Mouse (Mus musculus) 416B (cell line): ENCODE measurements around the gene Park7.

ENCODE experiments used
- DNase-seq: peaks from one replicate; pipeline ENCODE4 v3.0.0; 2011; ENCODE audit warnings: low read depth

Park7 gene

DNA sequence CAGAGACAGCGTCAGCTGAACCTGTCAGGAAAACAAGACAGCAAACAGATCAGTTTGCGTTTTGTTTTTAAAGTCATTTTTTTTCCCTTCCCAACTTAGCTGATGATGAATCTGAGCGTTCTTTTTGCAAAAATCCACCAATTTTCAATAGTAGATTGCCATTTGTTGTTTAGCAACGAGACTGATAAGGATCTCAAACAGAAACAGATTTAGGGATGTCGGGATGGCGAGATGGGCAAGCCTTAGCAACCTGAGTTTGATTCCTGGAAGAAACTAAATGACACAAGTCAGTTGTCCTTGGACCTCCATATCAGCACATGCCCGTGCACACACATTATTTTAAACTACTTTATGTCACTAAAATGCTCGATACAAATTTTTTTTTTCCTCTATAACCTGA lies 41.6 kb downstream of the Park7 start:
- no peak for DNase-seq

GRCm38 (mm10) chr4:150872139-150872651 lies 42.0 kb downstream of the Park7 start:
- no peak for DNase-seq

- DNase-seq = no peak
Measured at GRCm38 (mm10) chr4:150871392-150872138, 42.7 kb downstream of the Park7 start.

DNA sequence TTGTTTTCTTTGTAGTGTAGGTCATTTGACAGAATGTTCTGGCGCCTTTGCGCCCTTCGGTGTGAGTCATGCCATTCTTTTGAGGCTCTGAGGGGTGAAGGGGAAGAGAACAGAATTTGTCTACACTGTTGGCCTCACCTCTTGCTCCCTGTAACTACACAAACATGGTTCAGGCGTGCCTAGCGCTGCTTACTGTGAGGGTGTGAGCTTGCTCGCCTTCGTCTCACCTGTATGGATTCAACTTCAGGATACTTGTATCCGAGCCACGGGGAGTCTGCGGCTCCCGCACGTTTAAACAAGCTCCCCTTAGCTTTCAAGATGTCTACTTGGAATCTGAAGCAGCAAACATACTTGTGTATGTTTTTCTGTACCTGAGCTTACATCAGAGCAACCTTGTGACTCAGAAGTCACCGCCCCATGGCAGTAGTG lies 43.3 kb downstream of the Park7 start:
- DNase-seq = no peak

- DNase-seq = no peak
Measured at GRCm38 (mm10) chr4:150869276-150870197, 44.7 kb downstream of the Park7 start.

- DNase-seq = no peak
Measured at GRCm38 (mm10) chr4:150868859-150869258, 45.4 kb downstream of the Park7 start.

GRCm38 (mm10) chr4:150868161-150868560 lies 46.1 kb downstream of the Park7 start:
- no peak for DNase-seq

DNA sequence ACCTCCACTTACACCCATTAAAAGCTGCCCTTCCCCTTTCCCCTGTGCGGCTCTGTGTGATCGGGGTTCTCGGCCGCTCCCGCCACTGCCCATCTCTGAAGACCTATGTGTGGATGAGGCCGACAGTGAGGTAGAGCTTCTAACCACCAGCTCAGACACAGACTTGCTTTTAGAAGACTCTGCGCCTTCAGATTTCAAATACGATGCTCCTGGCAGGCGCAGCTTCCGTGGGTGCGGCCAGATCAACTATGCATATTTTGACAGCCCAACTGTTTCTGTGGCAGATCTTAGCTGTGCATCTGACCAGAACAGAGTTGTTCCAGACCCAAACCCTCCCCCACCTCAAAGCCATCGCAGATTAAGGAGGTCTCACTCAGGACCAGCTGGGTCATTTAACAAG lies 47.7 kb downstream of the Park7 start:
- DNase-seq = no peak

- no peak for DNase-seq
Measured at GRCm38 (mm10) chr4:150866069-150866468, 48.2 kb downstream of the Park7 start.

- DNase-seq = peak; percentile 66
Measured at GRCm38 (mm10) chr4:150865371-150865770, 48.9 kb downstream of the Park7 start.

GRCm38 (mm10) chr4:150862626-150863375 lies 51.4 kb downstream of the Park7 start:
- no peak for DNase-seq

DNA sequence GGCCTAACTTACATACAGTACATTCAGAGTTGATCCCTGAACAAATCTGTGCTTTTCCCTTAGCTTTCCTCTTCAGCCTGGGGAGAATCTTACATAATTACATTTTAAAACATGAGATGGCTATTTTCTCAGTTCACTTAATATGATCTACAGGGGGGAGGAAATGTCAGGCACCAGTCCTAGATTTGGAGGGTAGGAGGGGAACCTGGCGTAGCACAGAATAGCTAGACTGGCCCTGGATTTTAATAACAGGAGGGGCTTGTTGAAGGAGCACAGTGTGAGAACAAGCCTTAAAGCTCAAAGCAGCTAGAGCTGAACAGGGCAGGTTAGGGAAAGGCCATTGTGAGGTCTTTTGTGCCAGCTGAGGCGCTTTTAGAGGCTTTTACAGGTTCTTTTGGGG lies 53.1 kb downstream of the Park7 start:
- no peak for DNase-seq

DNA sequence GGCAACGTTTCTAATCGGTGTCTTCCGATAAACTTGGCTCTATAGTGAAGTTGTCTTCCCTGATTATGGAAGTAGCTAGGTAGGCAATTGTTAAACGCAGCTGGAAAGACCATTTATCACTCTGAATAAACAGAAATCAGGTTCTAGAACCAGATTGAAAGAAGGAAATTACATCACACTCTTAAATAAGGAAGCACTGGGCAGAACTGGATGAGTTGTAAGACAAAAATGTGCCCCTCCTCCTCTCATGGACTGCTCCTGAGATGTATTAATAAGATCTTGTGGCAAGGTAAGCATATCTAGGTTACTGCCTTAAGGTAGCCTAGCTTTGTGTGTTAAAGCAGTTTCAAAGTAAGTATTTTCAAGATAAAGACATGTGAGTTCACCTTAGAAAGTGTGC lies 53.7 kb downstream of the Park7 start:
- peak; percentile 17 for DNase-seq

GRCm38 (mm10) chr4:150855346-150855745 lies 58.9 kb downstream of the Park7 start:
- DNase-seq = no peak

GRCm38 (mm10) chr4:150854839-150855246 lies 59.4 kb downstream of the Park7 start:
- no peak for DNase-seq

DNA sequence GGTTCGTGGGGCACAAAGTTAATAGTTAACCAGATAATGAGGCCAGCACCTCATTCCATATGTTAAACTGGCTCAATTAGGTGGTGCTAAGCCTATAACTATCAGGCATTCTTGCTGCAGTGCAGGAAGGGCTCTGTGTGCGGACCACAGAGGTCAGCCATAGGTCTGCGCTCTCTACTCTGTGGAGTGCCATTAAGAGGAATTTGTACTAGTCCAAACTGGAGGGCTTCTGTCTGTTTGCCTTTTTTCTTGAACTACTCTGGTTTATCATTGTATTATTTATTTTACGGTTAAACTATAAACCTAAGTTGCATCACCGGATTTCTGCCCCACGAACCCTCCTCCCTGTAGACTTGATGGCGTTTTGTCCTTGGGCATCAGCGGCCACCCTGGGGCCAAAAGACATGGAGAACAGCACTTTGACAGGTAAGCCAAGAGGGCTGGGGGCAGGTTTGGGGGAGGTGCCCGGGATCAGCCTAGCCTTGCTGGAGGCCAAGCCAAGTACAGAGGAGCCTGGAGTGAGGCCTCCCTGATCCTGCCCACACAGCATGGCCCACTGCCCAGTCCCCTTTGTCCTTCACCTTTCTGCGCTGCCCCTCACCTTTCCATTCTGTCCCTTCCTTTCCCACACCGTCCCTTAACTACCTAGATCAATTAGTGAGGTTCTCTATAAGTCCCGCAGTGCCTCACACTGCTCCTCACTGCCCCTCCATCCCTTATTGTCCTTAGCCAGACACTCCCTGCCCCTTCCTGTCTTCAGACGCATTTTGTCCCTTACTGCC lies 60.4 kb downstream of the Park7 start, which contains the start of gene Errfi1:
Errfi1 (plus strand) TSS at position 240 of the 782 bp plus-strand sequence.
- no peak for DNase-seq

- DNase-seq = no peak
Measured at GRCm38 (mm10) chr4:150852479-150852878, 61.8 kb downstream of the Park7 start.

- DNase-seq = no peak
Measured at GRCm38 (mm10) chr4:150852045-150852444, 62.2 kb downstream of the Park7 start.

DNA sequence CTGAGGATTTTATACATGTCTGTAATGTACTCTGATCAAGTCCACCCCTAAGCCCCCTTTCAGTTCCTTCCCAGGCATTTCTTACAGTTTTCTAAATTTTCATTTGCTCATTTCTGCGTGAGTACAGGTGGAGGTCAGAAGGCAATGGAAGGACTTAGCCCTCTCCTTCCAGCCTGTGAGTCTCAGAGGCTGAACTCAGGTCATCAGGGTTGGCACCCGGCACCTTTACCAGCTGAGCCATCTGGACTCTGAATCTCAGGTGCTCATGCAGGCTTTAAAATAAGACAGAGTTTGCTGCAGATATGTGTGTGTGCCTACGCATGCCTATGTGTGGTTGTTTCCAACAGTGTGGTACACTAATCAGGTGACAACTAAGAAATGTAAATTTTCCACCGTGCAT lies 63.3 kb downstream of the Park7 start:
- no peak for DNase-seq

DNA sequence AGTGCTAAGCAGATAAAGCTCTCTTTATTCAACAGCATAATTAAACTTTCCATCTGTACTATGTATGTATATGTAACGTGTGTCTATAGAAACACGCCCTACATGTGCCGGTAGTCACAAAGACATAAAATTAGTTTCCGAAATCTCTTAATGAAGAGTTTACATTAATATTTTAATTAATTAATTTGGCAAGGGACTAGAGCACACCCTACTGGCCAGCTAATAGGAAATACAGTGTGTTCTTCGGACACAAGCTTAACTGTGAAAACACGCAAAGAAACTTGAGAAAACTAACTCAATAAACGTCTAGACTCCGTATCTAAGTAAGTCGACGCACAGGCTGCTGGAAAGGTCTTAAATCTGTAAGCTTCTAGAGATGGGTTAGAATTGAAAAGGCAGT lies 64.3 kb downstream of the Park7 start:
- DNase-seq = peak; percentile 45
